Mouse (Mus musculus): ENCODE measurements around the gene Tmem136.
"Not testable (repeated sequence)": the region's sequence is repeated elsewhere in the genome, so short reads cannot be mapped to it uniquely, and the experiment has no call there.

Tmem136 gene

DNA sequence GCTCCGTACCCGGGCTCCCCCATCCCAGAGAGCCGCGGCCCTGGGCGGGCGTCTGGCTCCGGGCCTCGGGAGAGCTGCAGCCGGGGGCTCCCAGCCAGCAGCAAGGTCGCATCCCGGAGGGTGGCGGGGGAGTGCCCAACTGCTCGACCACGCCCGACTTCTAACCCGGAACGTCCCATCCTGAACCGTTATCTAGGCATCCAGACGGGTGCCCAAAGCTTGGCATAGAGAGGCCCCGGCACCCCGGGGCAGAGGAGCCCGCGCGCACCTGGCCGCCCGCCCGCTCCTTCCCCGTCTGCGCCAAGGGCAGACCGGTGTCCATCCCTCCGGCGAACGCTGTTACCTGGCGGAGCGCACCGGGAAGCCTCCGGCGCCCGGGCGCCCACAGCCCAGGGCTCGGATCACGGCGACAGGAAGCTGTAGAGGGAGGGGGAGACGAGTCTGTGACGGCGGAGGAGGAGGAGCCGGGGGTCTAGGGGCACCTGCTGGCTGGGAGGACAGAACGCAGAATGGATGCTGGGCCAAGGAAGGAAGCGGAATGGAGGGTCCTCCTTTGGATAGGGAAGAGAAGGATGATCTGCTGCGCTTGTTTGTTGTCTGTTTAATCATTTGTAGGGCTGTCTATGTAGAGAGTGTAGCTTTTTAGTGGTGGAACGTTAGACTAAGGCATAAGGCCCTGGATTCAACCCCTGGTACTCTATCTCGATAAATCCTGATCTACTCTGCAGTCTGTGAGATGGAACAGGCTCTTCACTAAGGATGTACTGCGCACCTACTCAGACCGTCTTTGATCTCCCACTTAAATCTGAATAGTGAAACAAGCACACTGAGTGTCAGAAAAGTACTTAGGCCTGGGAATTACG lies at the start of gene Tmem136:
Gene Tmem136 (minus strand): TSS at position 437 of the 863 bp plus-strand sequence.
- DNase-seq (ENCODE audit: low spot score) = peak; percentile 80

DNA sequence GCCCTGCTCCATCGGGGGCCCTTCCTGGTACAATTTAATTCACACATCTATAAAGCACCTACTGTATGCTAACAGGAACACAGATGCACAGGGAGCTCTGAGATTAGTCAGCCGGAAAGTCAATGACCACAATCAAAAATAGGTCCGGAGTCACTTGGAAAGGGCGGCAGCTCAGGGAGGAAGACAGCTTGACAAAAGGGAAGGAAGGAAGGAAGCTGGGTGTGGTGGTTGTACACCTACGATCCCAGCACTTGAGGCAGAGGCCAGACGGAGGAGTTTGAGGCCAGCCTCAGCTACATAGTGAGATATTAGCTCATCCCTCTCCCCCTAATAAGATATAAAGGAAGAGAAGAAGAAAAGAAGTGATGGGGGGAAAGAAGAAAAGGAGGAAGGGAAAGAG lies 39.6 kb upstream of the Tmem136 start:
- no peak for DNase-seq (ENCODE audit: low spot score)

DNA sequence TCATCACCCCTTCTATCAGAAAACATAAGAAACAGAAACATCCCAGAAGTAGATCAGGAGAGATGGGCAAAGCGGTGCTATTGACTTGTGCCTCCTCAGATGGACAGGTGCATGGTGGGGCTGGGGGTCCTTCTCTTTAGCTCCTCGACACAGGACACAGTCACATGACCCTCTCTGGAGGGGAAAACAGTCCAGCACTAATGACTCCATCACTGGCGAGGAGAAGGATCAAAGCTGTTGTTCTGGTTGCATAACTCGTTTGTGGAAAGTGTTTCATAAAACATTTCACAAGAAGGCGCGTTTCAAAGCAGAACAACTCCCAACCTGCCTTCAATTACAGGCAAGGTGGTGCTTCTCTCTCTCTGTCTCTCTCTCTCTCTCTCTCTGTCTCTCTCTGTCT lies 35.4 kb upstream of the Tmem136 start:
- no peak for DNase-seq (ENCODE audit: low spot score)

- no peak for DNase-seq (ENCODE audit: low spot score)
Measured at GRCm38 (mm10) chr9:43150957-43151356, 34.6 kb upstream of the Tmem136 start.

- no peak for DNase-seq (ENCODE audit: low spot score)
Measured at GRCm38 (mm10) chr9:43150075-43150474, 33.7 kb upstream of the Tmem136 start.

DNA sequence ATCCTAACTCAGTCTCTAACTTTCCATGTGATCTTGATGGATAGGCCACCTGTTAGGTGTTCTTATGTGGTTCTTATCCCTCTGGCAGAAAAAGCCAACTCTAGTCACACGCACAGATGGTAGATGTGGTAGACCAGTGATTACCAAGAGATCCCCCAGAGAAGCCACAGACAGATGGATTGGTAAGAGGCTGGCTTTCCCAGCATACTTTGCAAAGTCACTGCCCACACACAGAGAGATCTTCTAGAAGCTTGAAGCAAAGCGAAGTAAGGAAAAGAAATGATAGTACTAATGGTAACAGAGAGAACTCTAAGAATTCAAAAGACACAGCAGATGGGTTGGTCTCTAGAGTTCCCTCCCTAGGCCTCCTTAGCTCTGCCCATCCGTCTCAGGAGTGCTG lies 33.1 kb upstream of the Tmem136 start:
- no peak for DNase-seq (ENCODE audit: low spot score)

GRCm38 (mm10) chr9:43145196-43145595 lies 28.8 kb upstream of the Tmem136 start:
- no peak for DNase-seq (ENCODE audit: low spot score)

DNA sequence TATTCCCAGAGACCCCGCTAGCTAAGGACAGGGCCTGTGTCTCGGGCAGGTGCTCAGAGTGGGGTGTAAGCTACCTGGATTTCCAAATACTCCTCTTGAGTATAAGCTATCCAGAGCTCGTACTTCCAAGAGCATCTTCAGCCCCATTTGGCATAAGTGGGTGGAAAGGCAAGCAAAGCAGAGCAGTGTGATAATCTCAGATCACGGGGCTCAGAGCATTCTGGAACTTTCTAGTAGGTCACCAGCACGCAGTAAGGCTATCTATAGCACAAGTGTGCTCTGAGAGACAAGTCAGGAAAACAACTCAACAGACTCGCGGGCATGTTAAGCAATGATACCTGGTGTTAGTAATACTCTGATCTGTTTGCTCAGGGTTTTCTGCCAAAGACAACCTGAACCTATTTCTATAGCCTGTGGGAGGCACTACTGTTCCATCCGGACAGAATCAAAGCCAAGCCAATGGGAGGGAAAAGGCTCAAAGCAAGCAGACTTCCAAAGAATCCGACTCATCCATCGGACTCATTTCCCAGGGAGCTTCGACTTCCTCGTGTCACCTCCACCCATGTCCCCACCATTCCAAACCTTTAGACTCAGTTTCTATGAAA lies 27.9 kb upstream of the Tmem136 start:
- no peak for DNase-seq (ENCODE audit: low spot score)

- peak; percentile 40 for DNase-seq (ENCODE audit: low spot score)
Measured at GRCm38 (mm10) chr9:43141839-43142238, 25.5 kb upstream of the Tmem136 start.

DNA sequence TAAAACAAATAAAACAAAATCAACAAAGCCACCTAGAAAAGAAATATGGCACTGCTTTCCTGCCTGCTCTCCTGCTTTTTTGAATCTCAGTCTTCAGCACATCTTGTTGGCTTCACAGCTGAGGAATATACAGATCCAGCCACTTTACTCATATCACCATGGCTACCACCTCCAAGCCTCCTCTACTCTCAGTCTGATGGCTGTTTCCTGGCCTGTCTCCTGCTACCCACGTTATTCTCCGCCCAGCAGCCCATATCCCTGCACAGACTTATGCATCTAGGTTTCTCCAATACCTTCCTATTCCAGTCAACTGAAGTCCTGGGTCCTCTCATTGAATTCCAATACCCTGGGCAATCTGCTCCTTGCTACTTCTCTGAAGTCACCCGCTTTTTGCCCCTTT lies 17.2 kb upstream of the Tmem136 start:
- no peak for DNase-seq (ENCODE audit: low spot score)

- DNase-seq (ENCODE audit: low spot score) = no peak
Measured at GRCm38 (mm10) chr9:43132380-43132779, 16.0 kb upstream of the Tmem136 start.

- DNase-seq (ENCODE audit: low spot score) = no peak
Measured at GRCm38 (mm10) chr9:43131940-43132339, 15.6 kb upstream of the Tmem136 start.

DNA sequence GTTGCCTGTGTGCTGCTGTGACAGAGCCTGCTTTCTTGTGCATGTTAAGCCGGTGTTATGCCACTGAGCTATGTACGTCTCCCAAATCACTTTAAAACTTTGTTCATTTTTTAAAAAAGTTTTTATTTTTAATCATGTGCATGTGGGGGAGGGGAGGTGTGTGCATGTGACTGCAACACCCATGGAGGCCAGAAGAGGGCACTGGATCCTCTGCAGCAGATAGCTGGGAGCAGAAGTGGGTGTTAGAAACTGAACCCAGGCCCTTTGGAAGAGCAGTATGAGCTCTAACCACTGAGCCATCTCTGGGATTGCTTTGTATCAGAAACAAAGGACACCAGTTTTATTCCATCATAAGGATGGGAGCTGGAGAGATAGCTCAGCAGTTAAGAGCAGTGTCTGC lies 14.3 kb upstream of the Tmem136 start:
- DNase-seq (ENCODE audit: low spot score) = no peak

DNA sequence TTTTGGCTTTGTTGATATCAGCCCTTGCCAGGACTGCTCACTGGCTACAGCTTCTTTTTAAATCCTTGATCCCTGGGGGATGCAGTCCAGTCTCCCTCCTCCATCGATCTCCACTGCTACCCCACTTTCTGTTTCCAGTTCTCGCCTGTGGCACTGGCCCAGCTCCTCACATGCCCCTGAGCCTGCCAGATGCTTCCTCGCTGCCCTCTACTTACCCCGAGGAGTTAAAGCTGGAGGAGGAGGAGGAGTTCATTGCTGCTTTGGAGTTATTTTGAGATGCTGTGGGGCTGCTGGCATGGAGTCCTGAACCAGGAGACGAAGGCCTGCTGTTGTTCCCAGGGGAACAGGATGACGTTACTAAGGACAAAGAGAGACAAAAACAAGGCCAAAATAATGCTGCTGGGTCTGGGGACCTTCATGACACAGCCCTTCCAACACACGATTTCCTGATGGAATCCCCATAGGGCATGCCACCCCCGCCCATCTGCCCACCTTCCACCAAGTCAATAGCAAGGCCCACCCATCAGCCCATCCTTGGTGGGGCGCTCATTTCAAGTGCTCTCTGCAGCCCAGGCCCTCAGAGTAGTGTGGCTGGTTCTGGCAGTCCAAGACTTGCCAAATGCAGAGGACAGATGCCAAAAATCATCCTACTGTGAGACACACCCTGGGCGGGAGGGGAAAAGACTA lies 10.9 kb upstream of the Tmem136 start:
- DNase-seq (ENCODE audit: low spot score) = no peak

DNA sequence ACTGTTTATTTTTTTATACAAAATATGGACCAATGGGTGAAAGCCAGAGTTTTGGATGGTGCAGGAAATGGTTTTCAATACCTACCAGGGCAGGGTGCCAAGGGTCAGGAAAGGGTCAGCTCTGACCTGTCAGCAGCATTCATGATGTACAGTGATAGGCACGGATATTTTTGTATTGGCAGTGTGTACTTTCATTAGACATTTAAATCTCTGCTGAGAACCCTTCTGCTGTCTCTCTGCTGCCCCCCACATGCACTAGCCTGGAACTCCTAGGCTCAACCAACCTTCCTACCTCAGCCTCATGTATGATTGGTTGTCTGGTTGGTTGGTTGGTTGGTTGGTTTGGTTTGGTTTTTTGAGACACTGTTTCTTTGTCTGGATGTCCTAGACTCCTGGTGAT lies 6.0 kb upstream of the Tmem136 start:
- DNase-seq (ENCODE audit: low spot score) = no peak

GRCm38 (mm10) chr9:43121948-43122347 lies 5.6 kb upstream of the Tmem136 start:
- DNase-seq (ENCODE audit: low spot score) = not testable (repeated sequence)

GRCm38 (mm10) chr9:43116997-43117336 lies 597 bp upstream of the Tmem136 start:
- DNase-seq (ENCODE audit: low spot score) = no peak

DNA sequence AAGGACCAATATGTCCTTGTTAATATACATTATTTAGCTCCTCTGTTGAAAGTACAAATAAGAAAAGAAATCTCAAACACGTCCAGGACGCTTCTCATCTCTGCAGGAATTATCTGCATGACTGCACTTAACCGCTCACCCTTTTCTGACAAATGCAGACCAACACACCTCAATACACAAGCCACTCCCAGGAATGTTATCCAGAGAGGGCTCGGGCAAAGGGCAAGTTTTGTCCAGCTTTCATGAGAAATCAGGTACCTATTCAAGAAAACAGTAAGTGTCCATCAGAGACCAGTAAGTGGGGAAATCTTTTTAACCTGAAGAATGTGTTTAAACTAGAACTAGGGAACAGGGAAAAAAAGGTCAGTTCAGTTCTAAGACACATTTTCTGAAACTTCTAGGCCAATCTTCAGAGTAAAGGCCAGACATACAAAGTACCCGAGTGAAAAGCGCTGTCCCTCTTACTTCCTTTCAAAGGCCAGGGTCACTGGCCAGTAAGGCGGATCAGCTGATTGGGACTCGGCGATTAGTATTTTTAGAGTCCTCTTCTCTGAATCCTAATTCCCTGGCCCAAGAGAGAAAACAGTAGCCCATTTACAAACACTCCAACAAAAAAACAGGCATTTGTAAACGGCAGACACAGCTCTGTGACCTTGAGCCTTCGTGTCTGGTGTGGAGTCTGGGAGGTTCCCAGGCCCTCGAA lies 788 bp downstream of the Tmem136 start:
- DNase-seq (ENCODE audit: low spot score) = peak; percentile 70

- no peak for DNase-seq (ENCODE audit: low spot score)
Measured at GRCm38 (mm10) chr9:43114833-43115232, 1.5 kb downstream of the Tmem136 start.

DNA sequence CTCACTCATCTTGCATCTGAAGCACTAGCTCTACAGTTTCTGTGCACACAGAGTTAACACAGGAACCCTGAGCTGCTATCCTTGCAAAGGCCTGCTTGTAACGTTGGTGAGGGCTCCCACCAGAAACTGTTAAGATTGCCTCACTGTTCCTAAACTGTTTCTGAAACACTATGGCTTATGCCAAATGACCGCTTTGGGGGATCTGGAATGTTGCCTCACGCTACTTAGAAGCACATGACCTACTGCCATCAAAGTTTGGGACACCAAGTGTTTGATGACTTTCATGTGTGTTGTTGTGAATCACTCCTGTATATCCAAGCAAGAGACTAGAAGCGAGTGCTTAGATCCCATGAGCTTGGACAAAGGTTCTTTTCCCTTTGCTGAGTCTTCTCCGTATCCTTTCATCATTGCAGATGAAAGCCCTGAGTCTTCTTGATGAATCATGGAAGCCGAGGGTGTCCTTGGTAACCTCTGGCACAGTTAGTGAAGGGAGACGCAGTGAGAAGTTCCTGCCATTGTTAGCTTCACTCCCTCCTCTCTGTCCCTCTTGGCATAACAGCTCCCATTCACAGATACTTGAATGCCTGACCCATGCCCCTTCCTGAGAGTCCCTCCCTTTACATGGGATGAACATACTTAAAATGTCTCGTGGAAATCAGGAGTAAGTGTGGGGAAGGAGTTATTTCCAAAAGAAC lies 5.9 kb downstream of the Tmem136 start:
- DNase-seq (ENCODE audit: low spot score) = no peak

DNA sequence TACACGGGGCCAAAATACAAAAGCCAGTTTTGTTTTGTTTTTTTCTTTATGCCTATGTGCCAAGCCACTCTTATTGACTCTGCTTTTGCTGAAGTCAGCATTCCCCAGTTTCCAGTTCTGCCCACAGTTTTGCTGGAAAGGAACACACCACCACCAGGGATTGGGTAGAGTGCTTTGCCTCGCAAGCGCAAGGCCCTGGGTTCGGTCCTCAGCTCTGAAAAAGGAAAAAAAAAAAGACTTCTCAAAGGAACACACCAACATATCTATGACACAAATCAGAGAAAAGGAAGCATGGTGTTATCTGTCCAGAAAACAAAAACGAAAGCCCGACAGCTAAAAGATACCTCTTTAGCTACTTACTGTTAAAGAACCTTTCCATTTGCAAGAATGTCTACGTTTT lies 7.2 kb downstream of the Tmem136 start:
- DNase-seq (ENCODE audit: low spot score) = no peak

GRCm38 (mm10) chr9:43108721-43109120 lies 7.6 kb downstream of the Tmem136 start:
- DNase-seq (ENCODE audit: low spot score) = no peak
